Mouse (Mus musculus): ENCODE results near the gene Diablo.

DNA sequence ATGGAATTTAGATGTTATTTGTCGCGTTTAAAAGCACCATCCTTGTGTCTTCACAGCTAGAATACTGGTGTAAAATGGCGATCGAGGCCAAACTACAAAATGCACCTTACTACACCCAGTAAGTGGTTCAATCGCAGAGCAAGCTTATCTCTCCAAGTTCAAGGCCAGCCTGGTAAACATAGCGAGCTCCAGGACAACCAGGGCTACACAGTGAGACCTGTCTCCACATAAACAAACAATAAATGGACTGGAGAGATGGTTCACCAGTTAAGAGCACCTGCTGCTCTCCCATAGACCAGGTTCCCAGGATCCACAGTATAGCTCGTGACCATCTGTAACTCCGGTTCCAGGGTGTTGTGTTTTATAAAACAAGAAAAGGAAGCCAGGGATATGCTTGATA is 49.4 kb upstream of the Diablo start:
- TF ChIP-seq CTCF (IDR thresholded peaks at IDR 0.05; ENCODE audit: low read depth) (no peak), EP300 (optimal IDR thresholded peaks at IDR 0.05) (no peak)
